Mouse (Mus musculus): ENCODE measurements around the gene Slc16a11. TPM values are rescaled to one million over a fixed set of nuclear protein-coding genes. Genes with fewer than 3 reads are reported as not detected.
A peak's percentile ranks its signal among the peaks of the same experiment; 100 is the strongest.
"Not testable (repeated sequence)": the region's sequence is repeated elsewhere in the genome, so short reads cannot be mapped to it uniquely, and the experiment has no call there.

Slc16a11 gene
- polyA plus RNA-seq (2014; fragmentation: Nextera tagmentation; extraction: Ambion mirVana), result 3.0 and 3.5 TPM in 2 replicates

- WGBS, result 59% methylated on average over 6 of the region's 6 CpGs
- H3K27ac ChIP-seq (ENCODE audit: low read depth, low read length), result no peak within 1 kb of the TSS
- no peak for ATAC-seq (ENCODE audit: low FRiP score, low TSS enrichment)
These were observed at the start of gene Slc16a11 for GRCm38 (mm10) chr11:70212423-70212822. Slc16a11 (plus strand) TSS chr11:70212752.

DNA sequence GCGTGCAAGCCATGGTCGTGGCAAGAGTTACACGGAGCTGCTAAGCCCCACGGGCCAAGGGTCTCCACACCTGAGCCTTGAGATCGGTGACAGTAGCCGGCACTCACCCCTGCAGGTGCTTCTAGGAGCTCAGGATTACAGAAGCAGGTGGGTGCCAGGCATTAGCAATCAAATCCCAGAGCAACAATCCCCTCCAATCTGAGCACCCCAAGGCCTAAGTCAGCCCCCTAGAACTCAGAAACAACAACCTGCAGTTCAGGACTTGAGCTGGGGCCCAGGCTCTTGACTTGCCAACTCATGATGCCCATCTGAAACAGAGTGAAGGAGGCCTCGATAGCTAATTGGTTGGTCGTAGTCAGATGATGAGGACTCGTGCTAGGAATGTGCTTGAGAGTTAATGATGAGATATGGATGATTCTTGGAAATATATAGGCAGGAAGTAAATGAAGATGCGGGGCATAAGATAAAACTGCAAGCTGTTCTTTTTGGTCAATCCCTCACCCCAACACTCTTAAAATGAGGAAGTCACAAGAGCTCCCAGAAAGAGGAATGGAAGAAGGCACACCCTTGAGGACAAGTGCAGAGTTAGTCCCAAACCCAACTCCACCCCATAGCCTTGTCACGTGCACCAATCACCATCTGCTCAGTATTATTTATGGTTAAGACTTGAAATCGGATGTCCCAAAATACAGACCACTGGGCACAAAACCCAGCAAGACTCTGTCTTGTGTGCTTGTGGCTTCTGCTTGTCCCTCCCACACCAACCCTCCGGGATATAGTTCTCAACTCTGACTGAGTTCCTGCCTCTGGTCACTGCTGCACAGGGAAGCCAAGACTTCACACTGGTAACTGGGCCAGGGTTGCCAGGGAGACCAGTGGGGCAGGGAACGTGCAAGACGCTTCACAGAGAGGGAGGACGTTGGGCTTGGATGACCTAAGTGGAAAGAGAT is 46.3 kb upstream of the Slc16a11 start:
- peaks cover 11% of the 10 kb centered on the region for H3K4me1 ChIP-seq (ENCODE audit: control insufficient read depth, insufficient read depth, low read length)
- H3K4me3 ChIP-seq (ENCODE audit: low read length), result no peak overlapping the region
- H3K27me3 ChIP-seq (ENCODE audit: control insufficient read depth, insufficient read depth, low read length), result no peaks in the 10 kb centered on the region
- H3K36me3 ChIP-seq (ENCODE audit: control insufficient read depth, insufficient read depth, low read length), result no peaks in the 10 kb centered on the region
- no peaks in the 10 kb centered on the region for H3K9me3 ChIP-seq (ENCODE audit: control insufficient read depth, low read length)
- 76% methylated on average over 16 of the region's 16 CpGs for WGBS
- H3K4me2 ChIP-seq (replicated peaks; ENCODE audit: low read depth, low read length), result no peak overlapping the region
- no peak overlapping the region for H3K9ac ChIP-seq (ENCODE audit: low read depth, low read length)
- no peak overlapping the region for H3K27ac ChIP-seq (ENCODE audit: low read depth, low read length)
- no peak for ATAC-seq (ENCODE audit: low FRiP score, low TSS enrichment)

More at GRCm38 (mm10) chr11:70212423-70212822, at the start of gene Slc16a11:
- peak within 1 kb of the TSS; percentile 57; the same call in 1 of the 2 replicates for H3K4me2 ChIP-seq (replicated peaks; ENCODE audit: low read depth, low read length)
- peaks cover 35% of the 10 kb centered on the region for H3K27me3 ChIP-seq (ENCODE audit: control insufficient read depth, insufficient read depth, low read length)
- no peaks in the 10 kb centered on the region for H3K9me3 ChIP-seq (ENCODE audit: control insufficient read depth, low read length)
- H3K36me3 ChIP-seq (ENCODE audit: control insufficient read depth, insufficient read depth, low read length), result no peaks in the 10 kb centered on the region
- peaks cover 25% of the 10 kb centered on the region; the same call in 1 of the 2 replicates for H3K4me1 ChIP-seq (ENCODE audit: control insufficient read depth, insufficient read depth, low read length)
- H3K4me3 ChIP-seq (ENCODE audit: low read length), result peak within 1 kb of the TSS; percentile 30
- no peak within 1 kb of the TSS for H3K9ac ChIP-seq (ENCODE audit: low read depth, low read length)

- ATAC-seq (ENCODE audit: low FRiP score, low TSS enrichment), result peak; percentile 76
- WGBS, result 28% methylated on average over 7 of the region's 7 CpGs
- H3K36me3 ChIP-seq (ENCODE audit: control insufficient read depth, insufficient read depth, low read length), result no peaks in the 10 kb centered on the region
These were observed 44.4 kb upstream of the Slc16a11 start for GRCm38 (mm10) chr11:70168136-70168535.

DNA sequence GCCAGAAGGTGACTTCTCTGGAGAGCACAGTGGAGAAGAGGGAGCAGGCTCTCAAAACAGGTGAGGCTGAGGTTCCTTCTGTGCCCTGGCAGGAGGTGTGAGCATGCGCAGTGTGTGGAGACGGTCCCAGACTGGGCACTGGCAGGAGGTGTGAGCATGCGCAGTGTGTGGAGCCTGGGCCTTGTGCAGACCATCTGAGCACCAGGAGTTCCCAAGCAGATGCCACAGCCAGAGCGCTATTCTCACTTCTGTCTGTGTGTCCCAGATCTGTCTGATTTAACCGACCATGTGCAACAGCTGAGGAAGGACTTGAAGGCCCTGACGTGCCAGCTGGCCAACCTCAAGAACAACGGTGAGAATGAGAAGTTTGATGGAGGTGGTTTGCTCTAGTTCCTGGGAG is 43.1 kb upstream of the Slc16a11 start:
- H3K36me3 ChIP-seq (ENCODE audit: control insufficient read depth, insufficient read depth, low read length); H3K9me3 ChIP-seq (ENCODE audit: control insufficient read depth, low read length); H3K27ac ChIP-seq (ENCODE audit: low read depth, low read length); H3K9ac ChIP-seq (ENCODE audit: low read depth, low read length); H3K4me2 ChIP-seq (replicated peaks; ENCODE audit: low read depth, low read length); H3K27me3 ChIP-seq (ENCODE audit: control insufficient read depth, insufficient read depth, low read length); ATAC-seq (ENCODE audit: low FRiP score, low TSS enrichment); H3K4me3 ChIP-seq (ENCODE audit: low read length): not testable (repeated sequence)
- 87% methylated on average over 7 of the region's 7 CpGs for WGBS
- H3K4me1 ChIP-seq (ENCODE audit: control insufficient read depth, insufficient read depth, low read length), result peaks cover 11% of the 10 kb centered on the region

More at GRCm38 (mm10) chr11:70168136-70168535, 44.4 kb upstream of the Slc16a11 start:
- Histone ChIP-seq H3K9me3 (ENCODE audit: control insufficient read depth, low read length) (no peaks in the 10 kb centered on the region), H3K27me3 (ENCODE audit: control insufficient read depth, insufficient read depth, low read length) (no peaks in the 10 kb centered on the region), H3K4me2 (replicated peaks; ENCODE audit: low read depth, low read length) (no peak overlapping the region), H3K9ac (ENCODE audit: low read depth, low read length) (no peak overlapping the region), H3K27ac (ENCODE audit: low read depth, low read length) (no peak overlapping the region), H3K4me1 (ENCODE audit: control insufficient read depth, insufficient read depth, low read length) (peaks cover 11% of the 10 kb centered on the region), H3K4me3 (ENCODE audit: low read length) (no peak overlapping the region)

GRCm38 (mm10) chr11:70170291-70170690 is 42.3 kb upstream of the Slc16a11 start:
- Histone ChIP-seq H3K4me3 (ENCODE audit: low read length) (no peak overlapping the region), H3K4me1 (ENCODE audit: control insufficient read depth, insufficient read depth, low read length) (peaks cover 11% of the 10 kb centered on the region), H3K9ac (ENCODE audit: low read depth, low read length) (no peak overlapping the region), H3K27ac (ENCODE audit: low read depth, low read length) (no peak overlapping the region), H3K36me3 (ENCODE audit: control insufficient read depth, insufficient read depth, low read length) (no peaks in the 10 kb centered on the region), H3K9me3 (ENCODE audit: control insufficient read depth, low read length) (no peaks in the 10 kb centered on the region), H3K4me2 (replicated peaks; ENCODE audit: low read depth, low read length) (no peak overlapping the region), H3K27me3 (ENCODE audit: control insufficient read depth, insufficient read depth, low read length) (no peaks in the 10 kb centered on the region)
- 86% methylated on average over 7 of the region's 7 CpGs for WGBS
- no peak for ATAC-seq (ENCODE audit: low FRiP score, low TSS enrichment)

- H3K36me3 ChIP-seq (ENCODE audit: control insufficient read depth, insufficient read depth, low read length), result no peaks in the 10 kb centered on the region
- H3K27me3 ChIP-seq (ENCODE audit: control insufficient read depth, insufficient read depth, low read length), result no peaks in the 10 kb centered on the region
- H3K4me2 ChIP-seq (replicated peaks; ENCODE audit: low read depth, low read length), result no peak overlapping the region
- H3K9ac ChIP-seq (ENCODE audit: low read depth, low read length), result no peak overlapping the region
- no peak for ATAC-seq (ENCODE audit: low FRiP score, low TSS enrichment)
- peaks cover 11% of the 10 kb centered on the region for H3K4me1 ChIP-seq (ENCODE audit: control insufficient read depth, insufficient read depth, low read length)
- H3K4me3 ChIP-seq (ENCODE audit: low read length), result no peak overlapping the region
- WGBS, result 81% methylated on average over 7 of the region's 7 CpGs
- H3K9me3 ChIP-seq (ENCODE audit: control insufficient read depth, low read length), result no peaks in the 10 kb centered on the region
- no peak overlapping the region for H3K27ac ChIP-seq (ENCODE audit: low read depth, low read length)
These were observed 41.4 kb upstream of the Slc16a11 start for GRCm38 (mm10) chr11:70171181-70171580.

DNA sequence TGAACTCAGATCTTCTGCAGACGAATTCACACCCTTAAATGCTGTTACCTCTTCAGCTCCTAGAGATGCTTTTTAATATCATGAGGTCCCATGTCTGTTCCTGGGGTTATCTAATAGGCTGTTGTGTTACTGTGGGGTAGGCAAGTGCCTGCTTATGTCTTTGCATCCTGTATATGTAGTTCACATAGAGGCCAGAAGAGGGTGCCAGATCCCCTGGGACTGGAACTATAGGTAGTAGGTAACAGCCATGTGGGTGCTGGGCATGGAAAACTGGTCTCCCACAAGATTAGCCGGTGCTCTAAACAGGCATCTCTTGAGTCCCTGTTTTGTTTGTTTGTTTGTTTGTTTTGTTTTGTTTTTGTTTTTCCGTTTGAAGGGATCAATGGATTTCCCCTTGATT is 40.7 kb upstream of the Slc16a11 start:
- no peak for ATAC-seq (ENCODE audit: low FRiP score, low TSS enrichment)
- H3K9ac ChIP-seq (ENCODE audit: low read depth, low read length), result no peak overlapping the region
- WGBS, result 65% methylated on average over 3 of the region's 3 CpGs
- H3K9me3 ChIP-seq (ENCODE audit: control insufficient read depth, low read length), result no peaks in the 10 kb centered on the region
- H3K27ac ChIP-seq (ENCODE audit: low read depth, low read length), result no peak overlapping the region
- H3K36me3 ChIP-seq (ENCODE audit: control insufficient read depth, insufficient read depth, low read length), result no peaks in the 10 kb centered on the region
- no peak overlapping the region for H3K4me3 ChIP-seq (ENCODE audit: low read length)
- H3K4me2 ChIP-seq (replicated peaks; ENCODE audit: low read depth, low read length), result no peak overlapping the region
- H3K27me3 ChIP-seq (ENCODE audit: control insufficient read depth, insufficient read depth, low read length), result no peaks in the 10 kb centered on the region
- peaks cover 11% of the 10 kb centered on the region for H3K4me1 ChIP-seq (ENCODE audit: control insufficient read depth, insufficient read depth, low read length)

DNA sequence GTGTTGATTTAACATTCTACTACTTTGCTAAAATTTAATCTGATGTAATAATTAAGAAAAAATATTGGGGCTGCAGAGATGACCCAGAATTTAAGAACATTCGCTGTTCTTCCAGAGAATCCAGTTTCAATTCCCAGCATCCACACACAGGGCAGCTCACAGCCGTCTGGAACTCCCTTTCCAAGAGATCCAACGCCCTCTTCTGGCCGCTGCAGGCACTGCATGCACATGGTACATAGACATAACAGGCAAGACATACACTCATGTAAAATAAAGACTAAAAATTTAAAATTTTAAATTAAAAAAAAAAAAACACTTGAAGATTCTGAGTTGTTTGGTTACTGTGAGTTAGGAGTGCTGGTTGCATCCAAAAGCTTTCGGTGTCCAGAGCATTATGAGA is 40.3 kb upstream of the Slc16a11 start:
- 55% methylated on average over 5 of the region's 5 CpGs for WGBS
- ATAC-seq (ENCODE audit: low FRiP score, low TSS enrichment), result no peak

DNA sequence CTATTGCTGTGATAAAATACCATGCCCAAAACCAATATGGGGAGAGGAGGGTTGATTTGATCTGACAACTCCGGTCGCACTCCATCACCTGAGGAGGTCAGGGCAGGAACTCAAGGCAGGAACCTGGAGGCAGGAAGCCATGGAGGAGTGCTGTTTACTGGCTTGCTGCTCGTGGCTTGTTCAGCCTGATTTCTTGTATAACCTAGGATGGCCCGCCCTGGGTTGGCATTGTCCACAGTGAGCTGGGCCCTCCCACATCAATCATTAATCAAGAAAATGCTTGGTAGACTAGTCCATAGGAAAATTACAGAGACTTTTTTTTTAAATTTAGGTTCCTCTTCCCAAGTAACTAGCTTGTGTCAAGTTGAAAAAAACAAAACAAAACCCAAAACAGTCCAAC is 38.1 kb upstream of the Slc16a11 start:
- Histone ChIP-seq H3K4me1 (ENCODE audit: control insufficient read depth, insufficient read depth, low read length) (no peaks in the 10 kb centered on the region), H3K9ac (ENCODE audit: low read depth, low read length) (no peak overlapping the region), H3K4me3 (ENCODE audit: low read length) (no peak overlapping the region), H3K36me3 (ENCODE audit: control insufficient read depth, insufficient read depth, low read length) (no peaks in the 10 kb centered on the region), H3K9me3 (ENCODE audit: control insufficient read depth, low read length) (0 out of 2 replicates have a peak, but pooled peaks cover 2% of the 10 kb centered on the region), H3K4me2 (replicated peaks; ENCODE audit: low read depth, low read length) (no peak overlapping the region), H3K27ac (ENCODE audit: low read depth, low read length) (no peak overlapping the region), H3K27me3 (ENCODE audit: control insufficient read depth, insufficient read depth, low read length) (no peaks in the 10 kb centered on the region)
- ATAC-seq (ENCODE audit: low FRiP score, low TSS enrichment), result no peak
- 76% methylated on average over 4 of the region's 4 CpGs for WGBS

More for the DNA sequence above, 40.3 kb upstream of the Slc16a11 start:
- H3K9me3 ChIP-seq (ENCODE audit: control insufficient read depth, low read length), result no peaks in the 10 kb centered on the region
- no peak overlapping the region for H3K4me2 ChIP-seq (replicated peaks; ENCODE audit: low read depth, low read length)
- no peaks in the 10 kb centered on the region for H3K27me3 ChIP-seq (ENCODE audit: control insufficient read depth, insufficient read depth, low read length)
- peaks cover 11% of the 10 kb centered on the region for H3K4me1 ChIP-seq (ENCODE audit: control insufficient read depth, insufficient read depth, low read length)
- no peak overlapping the region for H3K4me3 ChIP-seq (ENCODE audit: low read length)
- H3K9ac ChIP-seq (ENCODE audit: low read depth, low read length), result no peak overlapping the region
- no peak overlapping the region for H3K27ac ChIP-seq (ENCODE audit: low read depth, low read length)
- H3K36me3 ChIP-seq (ENCODE audit: control insufficient read depth, insufficient read depth, low read length), result no peaks in the 10 kb centered on the region
